Mouse (Mus musculus) kidney, postnatal 36 days (tissue): ENCODE results near the gene Setd1b.
"Not testable (repeated sequence)": the region's sequence is repeated elsewhere in the genome, so short reads cannot be mapped to it uniquely, and the experiment has no call there.

ENCODE experiments used
- DNase-seq, 2 experiments: peaks; one replicate each; pipeline ENCODE4 v3.0.0; 2021 to 2022; ENCODE audit warnings: mixed read lengths in 2 of 2

Setd1b gene

DNA sequence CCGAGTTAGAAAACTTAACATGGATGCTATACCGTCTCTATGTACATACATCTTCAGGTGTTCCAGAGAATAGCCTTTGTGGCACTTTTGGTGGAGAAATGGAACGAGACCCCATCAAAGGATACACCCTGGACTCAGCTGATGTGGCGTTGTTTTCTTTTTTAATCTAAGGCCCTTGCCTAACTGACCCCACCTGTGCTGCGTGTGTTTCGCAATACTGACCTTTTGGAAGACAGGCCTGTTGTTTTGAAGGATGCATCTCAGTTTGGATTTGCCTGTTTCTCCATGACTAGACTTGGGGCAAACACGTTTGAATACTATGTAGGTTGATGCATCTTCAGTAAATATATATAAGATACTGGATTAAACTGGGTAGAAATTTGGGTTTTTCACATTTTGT, 61.6 kb downstream of the Setd1b start:
- DNase-seq: not testable (repeated sequence)
